Mouse (Mus musculus) brain, embryonic 14.5 days (tissue): Measurements from ENCODE around the gene Cdh26. TPM values are rescaled to one million over a fixed set of nuclear protein-coding genes. Genes with fewer than 3 reads are reported as not detected.

ENCODE experiments used
- DNase-seq: peaks from one replicate; pipeline ENCODE4 v3.0.0-alpha.2; 2011; ENCODE audit warnings: low read depth
- CTCF ChIP-seq: fragments of 200-500 bp; IDR thresholded peaks from 2 replicates; pipeline ENCODE4 v1.5.1; 2012; ENCODE audit warnings: inconsistent platforms, mild to moderate bottlenecking, moderate library complexity, borderline replicate concordance; ENCODE audit not compliant: insufficient read depth, insufficient read length; ENCODE audit errors: extremely low read depth
- POLR2A ChIP-seq: fragments of 200-500 bp; IDR thresholded peaks from 2 replicates; pipeline ENCODE4 v1.6.1; 2012; ENCODE audit warnings: mild to moderate bottlenecking, inconsistent platforms, borderline replicate concordance; ENCODE audit not compliant: poor library complexity, insufficient read depth, insufficient read length, severe bottlenecking; ENCODE audit errors: extremely low read depth
- polyA plus RNA-seq: library from polyadenylated mRNA; depleted of rRNA; stranded (reverse); fragments of >200 nt; gene quantifications from 2 replicates; pipeline ENCODE4 v1.2.3, GENCODE M21; 2012

Cdh26 gene
- polyA plus RNA-seq, 1 experiment: 0.59 TPM

- DNase-seq: no peak
- no peak for TF ChIP-seq POLR2A
- TF ChIP-seq CTCF: no peak
Measured at GRCm38 (mm10) chr2:178488276-178488675, 57.9 kb downstream of the Cdh26 start.

GRCm38 (mm10) chr2:178490245-178490920 lies 60.1 kb downstream of the Cdh26 start:
- DNase-seq: peak; percentile 59
- no peak for TF ChIP-seq CTCF
- no peak for TF ChIP-seq POLR2A

DNA sequence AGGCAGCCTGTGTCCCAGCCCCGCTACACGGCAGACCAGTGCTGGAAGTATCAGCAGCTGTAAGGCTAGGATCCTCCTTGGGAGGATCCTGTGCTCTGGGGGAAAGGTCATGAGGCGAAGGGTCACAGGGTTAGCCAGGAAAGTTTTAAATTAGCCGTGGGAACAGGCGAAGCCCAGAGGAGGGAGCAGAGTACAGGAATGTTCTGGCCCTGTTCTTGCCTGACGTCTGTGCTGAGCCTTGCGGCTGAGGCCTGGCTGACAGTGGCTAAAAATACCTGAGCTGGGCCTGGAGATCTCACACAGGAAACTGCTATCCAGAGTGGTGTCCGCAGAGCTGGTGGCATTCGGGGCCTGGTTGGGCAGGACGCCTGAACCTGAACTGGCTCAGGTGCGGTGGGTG lies 63.7 kb downstream of the Cdh26 start:
- no peak for DNase-seq
- no peak for TF ChIP-seq POLR2A
- TF ChIP-seq CTCF: no peak

- DNase-seq: no peak
- TF ChIP-seq CTCF: no peak
- no peak for TF ChIP-seq POLR2A
Measured at GRCm38 (mm10) chr2:178495816-178496215, 65.5 kb downstream of the Cdh26 start.

GRCm38 (mm10) chr2:178497900-178498299 lies 67.6 kb downstream of the Cdh26 start:
- no peak for DNase-seq
- TF ChIP-seq POLR2A (no peak), CTCF (no peak)

DNA sequence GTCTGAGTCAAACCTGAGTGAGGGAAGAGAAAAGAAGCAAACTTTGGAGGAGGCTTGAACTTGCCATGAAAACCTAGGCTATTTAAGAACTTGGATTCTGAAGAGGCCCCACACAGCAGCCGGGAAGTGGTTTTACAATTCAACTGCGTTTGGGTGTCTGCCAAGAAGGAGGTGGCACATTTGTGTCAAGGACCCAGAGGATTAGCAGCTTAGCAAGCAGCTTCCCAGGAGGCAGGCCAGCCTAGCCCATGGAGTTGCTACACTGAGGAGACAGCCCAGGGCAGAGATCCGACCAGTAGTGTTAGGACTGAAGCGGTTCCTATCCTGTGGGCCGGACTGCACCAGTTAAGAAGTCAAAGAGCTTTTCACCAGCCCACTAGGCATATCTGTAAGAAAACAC lies 68.1 kb downstream of the Cdh26 start:
- no peak for TF ChIP-seq POLR2A
- DNase-seq: peak; percentile 93

DNA sequence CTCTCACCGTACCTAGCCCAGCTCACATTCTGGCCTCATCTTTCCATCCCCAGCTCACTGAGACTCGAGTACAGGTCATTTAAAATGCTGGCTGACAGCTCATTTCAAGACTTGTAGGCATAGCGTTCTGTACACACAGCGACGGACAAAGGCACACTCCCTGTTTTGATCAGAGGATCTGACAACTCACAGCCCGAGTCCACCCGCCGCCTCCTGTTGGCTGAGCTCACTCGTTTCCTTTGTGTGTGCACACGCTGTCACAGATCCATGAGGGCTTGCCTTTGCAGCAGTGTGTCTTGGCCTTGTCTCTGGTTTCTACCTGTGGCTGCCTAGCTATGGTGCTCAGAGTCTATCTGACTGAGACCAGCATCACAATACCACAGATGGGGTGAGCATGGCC lies 72.1 kb downstream of the Cdh26 start:
- DNase-seq: peak; percentile 72
- no peak for TF ChIP-seq POLR2A
- TF ChIP-seq CTCF: no peak

DNA sequence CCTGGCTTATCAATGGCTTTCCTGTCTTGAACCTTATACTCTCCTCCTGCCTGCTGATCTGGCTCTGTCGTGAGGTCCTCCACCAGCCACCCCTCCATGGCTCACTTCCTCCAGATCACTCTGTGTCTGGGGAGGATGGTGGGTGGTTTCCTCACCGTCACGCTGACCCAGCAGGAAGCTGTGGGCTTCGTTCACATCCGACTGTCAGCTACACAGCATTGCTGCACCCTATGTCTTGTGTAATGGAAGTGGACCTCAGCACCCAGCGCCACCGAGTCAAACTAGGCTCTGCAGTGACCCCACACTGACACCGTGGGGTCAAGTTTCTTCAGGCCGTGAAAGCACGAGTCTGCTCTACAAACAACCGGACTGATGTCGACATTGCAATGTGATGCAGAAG lies 75.7 kb downstream of the Cdh26 start:
- no peak for TF ChIP-seq CTCF
- TF ChIP-seq POLR2A: no peak
- no peak for DNase-seq

DNA sequence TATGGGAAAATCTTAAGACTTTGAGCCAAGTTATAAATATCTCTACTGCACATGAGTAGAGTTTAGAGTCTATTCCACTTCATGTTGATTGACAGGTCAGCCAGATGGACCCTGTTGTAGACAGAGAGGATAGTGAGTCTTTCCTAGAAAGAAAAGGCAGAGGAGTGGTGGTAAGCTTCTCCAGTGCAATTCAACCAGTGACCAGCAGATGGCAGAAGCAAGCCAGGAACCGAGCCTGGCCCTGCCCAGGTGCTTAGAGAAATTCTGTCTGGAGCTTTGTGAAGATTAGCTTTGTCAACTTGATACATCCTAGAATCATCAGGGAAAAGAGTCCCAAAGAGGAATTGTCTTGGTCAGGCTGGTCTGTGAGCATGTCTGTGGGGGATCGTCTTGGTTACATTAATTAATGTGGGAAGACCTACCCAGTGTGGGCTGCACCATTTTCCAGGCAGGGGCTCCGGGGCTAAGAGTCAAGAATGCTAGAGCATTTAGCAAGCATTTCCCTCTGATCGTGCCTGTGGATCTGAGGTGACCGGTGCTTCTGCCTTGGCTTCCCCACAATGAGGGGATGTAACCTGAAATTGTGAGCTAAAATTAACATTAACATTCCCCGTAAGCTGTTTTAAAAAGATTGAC lies 77.2 kb downstream of the Cdh26 start:
- peak; percentile 85 for DNase-seq
- TF ChIP-seq POLR2A: no peak
- TF ChIP-seq CTCF: peak; percentile 98

- TF ChIP-seq CTCF (no peak), POLR2A (no peak)
Measured at GRCm38 (mm10) chr2:178508279-178508678, 77.9 kb downstream of the Cdh26 start.

GRCm38 (mm10) chr2:178513043-178513442 lies 82.7 kb downstream of the Cdh26 start:
- DNase-seq: no peak
- TF ChIP-seq CTCF: no peak
- TF ChIP-seq POLR2A: no peak

More at GRCm38 (mm10) chr2:178508279-178508678, 77.9 kb downstream of the Cdh26 start:
- DNase-seq: no peak

DNA sequence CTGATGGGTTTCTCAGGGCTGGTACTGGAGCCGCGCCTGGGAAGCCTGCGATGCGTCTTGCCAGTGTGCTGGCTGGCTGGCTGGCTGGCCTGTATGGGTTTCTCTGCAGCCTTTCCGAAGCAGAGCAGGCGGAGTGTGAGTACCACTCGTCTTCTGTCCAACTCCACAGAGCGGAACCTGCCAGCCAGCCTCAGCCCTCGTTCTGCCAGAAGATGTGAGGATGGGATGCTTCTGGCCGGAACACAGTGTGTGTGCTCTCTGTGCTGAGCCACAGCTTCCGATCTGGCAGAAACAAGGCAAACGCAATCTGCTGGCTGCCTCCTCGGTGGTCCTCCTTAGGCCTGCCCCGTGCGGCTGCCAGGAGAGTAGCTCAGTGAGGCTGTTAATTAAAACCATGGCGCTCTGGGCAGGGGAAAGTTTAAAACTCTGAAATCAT lies 83.3 kb downstream of the Cdh26 start:
- peak; percentile 85 for DNase-seq

More for the DNA sequence above, 83.3 kb downstream of the Cdh26 start:
- TF ChIP-seq POLR2A (no peak), CTCF (no peak)
